Mouse (Mus musculus) thymus, adult 2 months (tissue): ENCODE measurements at regions not wholly inside any gene's neighbourhood (a gene's known extent, or its start where the extent isn't known, plus 50 kb on each side); places are given as distances from the start of the nearest gene placed in this dataset.

Source experiments
- DNase-seq: peaks from one replicate; pipeline ENCODE4 v3.0.0; 2021
- H3K27ac ChIP-seq: fragments of 200-500 bp; 2 replicates; pipeline ENCODE4 v1.5.1; 2012; ENCODE audit warnings: low read length, control low read depth; ENCODE audit not compliant: control insufficient read depth, insufficient read depth
- H3K27me3 ChIP-seq: fragments of 200-500 bp; 2 replicates; pipeline ENCODE4 v1.6.1; 2012; ENCODE audit warnings: mild to moderate bottlenecking, low read length, moderate library complexity, mixed read lengths; ENCODE audit not compliant: control insufficient read depth, insufficient read depth
- H3K36me3 ChIP-seq: fragments of 200-500 bp; 2 replicates; pipeline ENCODE4 v1.6.1; 2012; ENCODE audit warnings: mild to moderate bottlenecking, low read length, moderate library complexity; ENCODE audit not compliant: control insufficient read depth, insufficient read depth
- H3K4me1 ChIP-seq: fragments of 200-500 bp; replicated peaks from 2 replicates; pipeline ENCODE4 v1.6.1; 2012; ENCODE audit warnings: low read length; ENCODE audit not compliant: control insufficient read depth, insufficient read depth
- H3K4me3 ChIP-seq: fragments of 200-500 bp; 2 replicates; pipeline ENCODE4 v1.5.1; 2012; ENCODE audit warnings: mild to moderate bottlenecking, low read length, control low read depth, moderate library complexity; ENCODE audit not compliant: control insufficient read depth, insufficient read depth
- CTCF ChIP-seq: fragments of 200-500 bp; IDR thresholded peaks from 2 replicates; pipeline ENCODE4 v1.5.1; 2012; ENCODE audit warnings: mild to moderate bottlenecking, control low read depth, low read length, moderate library complexity, borderline replicate concordance; ENCODE audit not compliant: control insufficient read depth, poor library complexity, insufficient read depth; ENCODE audit errors: extremely low read depth
- POLR2A ChIP-seq: fragments of 200-500 bp; IDR thresholded peaks from 2 replicates; pipeline ENCODE4 v1.6.1; 2012; ENCODE audit warnings: mild to moderate bottlenecking, low read length, control low read depth, moderate library complexity; ENCODE audit not compliant: control insufficient read depth, poor library complexity, insufficient read depth; ENCODE audit errors: extremely low read depth
- WGBS: fragments of 180-500 bp; shearing (Covaris S2); methylation state at CpG from one replicate; pipeline ENCODE4 v1.1.7; 2018; 5-methylcytosine and 5-hydroxymethylcytosine counted together

DNA sequence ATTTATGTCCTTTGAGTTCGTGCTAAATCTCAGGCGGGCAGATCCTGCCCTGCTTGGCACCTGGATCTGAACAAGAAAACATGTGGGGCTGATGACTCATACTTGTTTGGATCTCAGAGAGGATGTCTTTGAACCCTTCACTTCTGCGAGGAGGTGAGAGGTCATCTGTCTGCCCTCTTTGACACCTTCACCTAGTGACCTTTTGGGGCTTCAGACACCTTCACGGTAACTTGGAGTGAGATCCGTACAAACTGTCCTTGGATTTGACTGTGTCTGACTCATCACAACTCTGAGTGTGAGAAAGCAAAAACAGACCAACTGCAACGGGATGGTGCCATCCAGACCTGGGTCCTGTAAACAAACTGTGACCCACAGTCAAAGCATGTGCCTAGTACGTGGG is 243.6 kb upstream of the Klf4 start:
- no peaks in the 10 kb centered on the region for H3K27me3 ChIP-seq
- H3K27ac ChIP-seq, result no peak overlapping the region
- H3K4me3 ChIP-seq, result no peak overlapping the region
- no peak for TF ChIP-seq POLR2A
- no peak for TF ChIP-seq CTCF
- H3K36me3 ChIP-seq, result no peaks in the 10 kb centered on the region
- WGBS, result 69% methylated on average over 7 of the region's 7 CpGs
- no peaks in the 10 kb centered on the region for H3K4me1 ChIP-seq
- DNase-seq, result no peak

DNA sequence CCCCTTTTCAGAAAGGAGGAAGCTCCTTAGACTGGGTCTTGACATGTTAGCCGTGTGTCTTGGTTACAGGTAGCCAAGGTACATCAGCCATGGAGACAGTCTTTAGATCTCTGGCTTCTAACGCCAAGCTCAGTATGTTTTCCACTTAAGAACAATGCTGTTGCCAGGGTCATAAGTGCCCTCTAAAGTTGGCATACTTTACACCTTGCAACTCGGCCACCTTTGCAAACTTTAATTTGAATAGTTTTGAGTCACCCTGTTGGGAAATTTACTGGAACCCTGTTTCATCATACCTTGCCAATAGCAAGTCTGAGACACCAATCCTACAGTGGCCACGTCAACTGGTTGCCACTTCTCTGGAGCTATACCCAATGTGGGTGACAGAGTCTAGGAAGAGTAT is 242.3 kb upstream of the Klf4 start:
- no peaks in the 10 kb centered on the region for H3K27me3 ChIP-seq
- H3K4me1 ChIP-seq, result no peaks in the 10 kb centered on the region
- no peak for DNase-seq
- H3K27ac ChIP-seq, result no peak overlapping the region
- no peak overlapping the region for H3K4me3 ChIP-seq
- WGBS, result 94% methylated on average over 4 of the region's 4 CpGs
- no peaks in the 10 kb centered on the region for H3K36me3 ChIP-seq
- TF ChIP-seq POLR2A, result no peak
- no peak for TF ChIP-seq CTCF

DNA sequence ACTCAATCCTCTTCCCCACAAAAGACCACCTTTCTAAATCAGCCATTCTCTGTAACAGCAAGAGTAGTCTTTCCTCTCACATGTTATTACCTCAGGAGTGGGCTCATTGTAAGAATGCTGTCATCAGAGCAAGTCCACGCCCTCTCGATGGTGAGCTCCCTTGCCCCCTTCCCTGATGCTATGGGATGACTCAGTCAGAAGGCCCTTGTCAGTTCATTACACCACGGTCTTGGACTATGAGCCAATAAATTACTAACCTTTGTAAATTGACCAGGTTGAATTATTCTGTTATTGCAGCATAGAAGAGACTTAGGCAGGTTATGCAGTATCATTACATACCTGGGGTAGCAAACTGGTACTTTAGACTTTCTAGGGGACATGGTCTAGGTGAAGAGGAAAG is 237.4 kb upstream of the Klf4 start:
- WGBS, result 96% methylated on average over 3 of the region's 3 CpGs
- H3K27me3 ChIP-seq, result no peaks in the 10 kb centered on the region
- no peaks in the 10 kb centered on the region for H3K36me3 ChIP-seq
- no peak overlapping the region for H3K27ac ChIP-seq
- DNase-seq, result no peak
- H3K4me1 ChIP-seq, result no peaks in the 10 kb centered on the region
- no peak overlapping the region for H3K4me3 ChIP-seq
- TF ChIP-seq CTCF (no peak), POLR2A (no peak)

DNA sequence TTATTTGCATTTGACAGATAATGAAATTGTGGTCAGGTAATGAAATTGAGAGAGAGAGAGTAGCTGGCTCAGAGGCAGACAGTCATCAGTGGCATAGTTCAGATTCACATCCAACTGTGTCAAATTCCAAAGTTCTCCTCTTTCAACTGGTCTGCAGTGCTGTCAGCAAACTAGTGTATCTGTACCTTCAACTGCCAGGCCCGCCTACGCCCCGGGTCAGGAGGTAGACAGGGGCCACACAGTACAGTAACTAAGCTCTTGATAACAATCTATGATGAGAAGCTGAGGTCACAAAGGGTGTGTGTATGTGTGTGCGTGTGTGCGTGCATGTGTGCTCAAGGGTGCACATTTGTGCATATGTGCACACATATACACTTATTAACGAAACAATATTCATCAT is 236.1 kb upstream of the Klf4 start:
- Histone ChIP-seq H3K27me3 (no peaks in the 10 kb centered on the region), H3K4me3 (no peak overlapping the region), H3K27ac (no peak overlapping the region), H3K4me1 (no peaks in the 10 kb centered on the region), H3K36me3 (no peaks in the 10 kb centered on the region)
- DNase-seq, result no peak
- 95% methylated on average over 6 of the region's 6 CpGs for WGBS
- TF ChIP-seq CTCF (no peak), POLR2A (no peak)

DNA sequence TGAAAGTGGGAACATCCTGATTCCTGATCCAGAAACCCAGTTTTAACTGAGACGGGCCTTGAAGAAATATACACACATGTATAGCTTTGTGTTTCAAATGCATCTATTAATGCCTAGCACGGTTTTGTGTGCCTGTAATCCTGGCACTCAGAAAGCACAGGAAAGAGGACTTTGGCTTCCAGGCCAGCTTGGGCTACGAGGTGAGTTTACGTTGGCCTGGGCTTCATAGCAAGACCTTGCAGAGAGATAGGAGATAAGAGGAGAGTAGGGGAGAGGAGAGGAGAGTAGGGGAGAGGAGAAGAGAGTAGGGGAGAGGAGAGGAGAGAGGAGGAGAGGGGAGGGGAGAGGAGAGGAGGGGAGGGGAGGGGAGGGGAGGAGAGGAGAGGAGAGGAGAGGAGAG is 234.9 kb upstream of the Klf4 start:
- Histone ChIP-seq H3K4me3 (no peak overlapping the region), H3K27me3 (no peaks in the 10 kb centered on the region), H3K4me1 (no peaks in the 10 kb centered on the region), H3K27ac (no peak overlapping the region), H3K36me3 (no peaks in the 10 kb centered on the region)
- TF ChIP-seq CTCF (no peak), POLR2A (no peak)
- WGBS, result 93% methylated on average over 4 of the region's 4 CpGs
- no peak for DNase-seq

DNA sequence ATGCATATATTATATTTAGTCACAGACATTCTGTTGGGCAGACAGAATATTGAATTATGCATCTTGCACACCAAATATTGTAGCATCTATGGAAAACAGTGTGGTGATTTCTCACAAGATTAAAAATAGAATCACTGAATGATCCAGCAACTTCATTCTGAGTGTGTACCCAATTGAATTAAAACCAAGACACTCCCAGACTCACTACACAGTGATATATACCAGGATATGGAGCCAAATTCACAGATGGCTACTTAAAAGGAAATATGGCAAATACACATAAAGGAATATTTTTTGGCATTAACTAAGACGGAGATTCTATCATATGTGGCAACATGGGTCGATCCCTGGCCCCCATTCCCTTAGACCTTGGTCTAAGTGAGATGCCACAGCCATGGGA is 233.5 kb upstream of the Klf4 start:
- no peaks in the 10 kb centered on the region for H3K27me3 ChIP-seq
- no peak overlapping the region for H3K4me3 ChIP-seq
- DNase-seq, result no peak
- H3K36me3 ChIP-seq, result no peaks in the 10 kb centered on the region
- H3K4me1 ChIP-seq, result no peaks in the 10 kb centered on the region
- WGBS, result 96% methylated on average over 2 of the region's 2 CpGs
- TF ChIP-seq POLR2A, result no peak
- no peak for TF ChIP-seq CTCF
- no peak overlapping the region for H3K27ac ChIP-seq

DNA sequence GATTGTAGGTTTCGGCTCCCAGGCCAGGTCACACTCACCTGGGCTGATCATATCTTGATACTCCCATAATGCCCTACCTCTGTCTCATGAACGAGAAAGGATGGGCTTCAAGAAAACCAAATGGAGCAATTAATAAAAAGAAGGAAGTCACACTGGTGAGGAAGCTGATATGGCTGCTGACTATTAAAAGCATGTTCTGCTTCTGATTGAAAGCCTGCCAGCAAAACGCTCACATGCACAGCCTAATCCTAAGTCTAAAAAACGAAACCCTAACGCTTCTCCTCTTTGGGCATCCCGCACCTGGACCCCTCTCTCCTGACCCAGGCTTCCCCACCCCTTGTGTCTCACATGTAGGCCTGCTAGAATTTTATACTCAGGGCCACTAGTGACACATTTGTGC is 230.8 kb upstream of the Klf4 start:
- Histone ChIP-seq H3K27ac (no peak overlapping the region), H3K36me3 (no peaks in the 10 kb centered on the region), H3K4me1 (no peaks in the 10 kb centered on the region), H3K27me3 (no peaks in the 10 kb centered on the region), H3K4me3 (no peak overlapping the region)
- WGBS, result 35% methylated on average over 6 of the region's 6 CpGs
- TF ChIP-seq POLR2A, result no peak
- no peak for TF ChIP-seq CTCF
- no peak for DNase-seq

DNA sequence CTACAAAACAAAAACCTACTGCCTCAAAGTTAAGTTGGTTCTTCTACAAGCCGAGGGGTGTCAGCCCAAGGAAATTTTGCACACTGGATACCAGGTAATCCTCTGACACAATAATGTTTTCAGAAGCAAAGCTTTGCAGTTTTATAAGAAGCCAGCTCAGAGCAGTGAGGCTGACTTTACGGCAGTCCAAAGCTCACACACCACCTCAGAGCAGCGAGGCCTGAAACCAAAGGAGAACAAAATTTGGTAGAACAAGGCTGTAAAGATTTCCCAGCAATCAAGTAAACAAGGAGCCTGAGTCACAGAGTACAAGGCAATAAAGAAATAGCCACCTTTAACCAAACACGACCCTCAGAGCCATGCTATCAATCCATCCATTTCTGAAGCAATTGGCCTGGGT is 230.1 kb upstream of the Klf4 start:
- WGBS, result 90% methylated on average over 4 of the region's 4 CpGs

More for the DNA sequence above, 230.1 kb upstream of the Klf4 start:
- H3K4me3 ChIP-seq, result no peak overlapping the region
- no peak overlapping the region for H3K27ac ChIP-seq
- H3K27me3 ChIP-seq, result no peaks in the 10 kb centered on the region
- no peaks in the 10 kb centered on the region for H3K4me1 ChIP-seq
- no peaks in the 10 kb centered on the region for H3K36me3 ChIP-seq
- no peak for TF ChIP-seq POLR2A
- TF ChIP-seq CTCF, result no peak
- DNase-seq, result no peak
